Mouse (Mus musculus) testis, adult 2 months (tissue): Measurements from ENCODE around the gene Fut2.

Experiments
- CTCF ChIP-seq: fragments of 200-500 bp; IDR thresholded peaks from 2 replicates; pipeline ENCODE4 v1.5.1; 2012; ENCODE audit warnings: low read depth, mild to moderate bottlenecking, inconsistent platforms, low read length, moderate library complexity; ENCODE audit not compliant: control insufficient read depth, insufficient read depth, insufficient replicate concordance
- POLR2A ChIP-seq: fragments of 200-500 bp; IDR thresholded peaks from 2 replicates; pipeline ENCODE4 v1.6.1; 2012; ENCODE audit warnings: low read depth, mild to moderate bottlenecking, inconsistent platforms, low read length, moderate library complexity; ENCODE audit not compliant: control insufficient read depth

DNA sequence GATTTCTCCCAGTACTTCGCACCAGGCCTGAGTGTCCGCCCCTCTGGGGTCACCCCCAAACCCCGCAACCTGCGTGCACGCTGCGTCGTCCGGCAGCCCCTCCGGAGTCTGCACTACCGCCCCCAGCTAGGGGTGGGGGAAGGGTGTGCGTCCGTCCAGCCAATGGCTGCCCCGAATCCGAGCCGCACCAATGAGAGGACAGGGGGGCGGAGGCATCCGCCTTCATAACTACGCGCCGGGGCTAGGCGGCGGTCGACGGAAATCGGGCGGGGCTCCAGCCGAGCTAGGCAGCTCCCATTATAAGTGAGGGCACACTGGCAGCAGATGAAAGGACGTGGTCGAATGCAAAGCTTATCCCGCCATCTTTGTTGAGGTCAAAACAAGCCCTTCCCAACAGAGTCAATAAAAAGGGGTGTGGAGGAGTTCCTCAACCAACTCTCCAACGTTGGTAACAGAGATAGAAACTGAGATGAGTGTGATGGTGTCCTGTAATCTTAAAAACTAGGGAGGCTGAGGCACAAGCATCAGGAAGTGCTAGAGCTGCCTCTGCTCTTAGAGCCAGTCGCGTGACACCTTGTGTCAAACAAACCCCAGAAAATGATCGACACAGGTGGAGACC is 49.0 kb upstream of the Fut2 start, which contains the start of gene Rpl18:
- TF ChIP-seq CTCF (no peak), POLR2A (peak; percentile 62; the same call in 1 of the 2 replicates)
